Mouse (Mus musculus) cerebellum, adult 9-10 months (tissue): Measurements from ENCODE around the gene Srsf9.

Experiments
- DNase-seq: peaks from one replicate; pipeline ENCODE4 v3.0.0; 2022

Srsf9 gene

GRCm38 (mm10) chr5:115327610-115328548 lies 902 bp downstream of the Srsf9 start:
- DNase-seq, result peak; percentile 62

- no peak for DNase-seq
Measured at GRCm38 (mm10) chr5:115330955-115331354, 4.0 kb downstream of the Srsf9 start.

- no peak for DNase-seq
Measured at GRCm38 (mm10) chr5:115333626-115334025, 6.6 kb downstream of the Srsf9 start.

- no peak for DNase-seq
Measured at GRCm38 (mm10) chr5:115340007-115340406, 13.0 kb downstream of the Srsf9 start.

- peak; percentile 87 for DNase-seq
Measured at GRCm38 (mm10) chr5:115340577-115341313, 13.8 kb downstream of the Srsf9 start, which contains the start of the genes Gatc and Triap1. TSS of gene Gatc (minus strand) at chr5:115341178. TSS of gene Triap1 (plus strand) at chr5:115341225.

GRCm38 (mm10) chr5:115341314-115342165 lies 14.6 kb downstream of the Srsf9 start:
- DNase-seq, result peak; percentile 16

GRCm38 (mm10) chr5:115347564-115347963 lies 20.6 kb downstream of the Srsf9 start:
- DNase-seq, result peak; percentile 81

GRCm38 (mm10) chr5:115348546-115349224 lies 21.7 kb downstream of the Srsf9 start, which contains the start of gene Cox6a1:
TSS of gene Cox6a1 (minus strand) at chr5:115348981.
- DNase-seq, result peak; percentile 99

- no peak for DNase-seq
Measured at GRCm38 (mm10) chr5:115349225-115349555, 22.2 kb downstream of the Srsf9 start.

- peak; percentile 42 for DNase-seq
Measured at GRCm38 (mm10) chr5:115351348-115351747, 24.4 kb downstream of the Srsf9 start.

- DNase-seq, result no peak
Measured at GRCm38 (mm10) chr5:115355070-115355469, 28.1 kb downstream of the Srsf9 start.

- DNase-seq, result peak; percentile 78
Measured at GRCm38 (mm10) chr5:115358872-115359271, 31.9 kb downstream of the Srsf9 start.

GRCm38 (mm10) chr5:115359438-115359837 lies 32.5 kb downstream of the Srsf9 start:
- DNase-seq, result no peak

- DNase-seq, result no peak
Measured at GRCm38 (mm10) chr5:115359851-115360372, 32.9 kb downstream of the Srsf9 start.

GRCm38 (mm10) chr5:115362216-115362615 lies 35.2 kb downstream of the Srsf9 start:
- no peak for DNase-seq

GRCm38 (mm10) chr5:115362819-115363714 lies 36.1 kb downstream of the Srsf9 start:
- DNase-seq, result no peak

GRCm38 (mm10) chr5:115364782-115365181 lies 37.8 kb downstream of the Srsf9 start:
- no peak for DNase-seq

- no peak for DNase-seq
Measured at GRCm38 (mm10) chr5:115371736-115372135, 44.8 kb downstream of the Srsf9 start.

- no peak for DNase-seq
Measured at GRCm38 (mm10) chr5:115373441-115374203, 46.6 kb downstream of the Srsf9 start.
